19 mouse cellular contexts compared by ENCODE assay signal in the genomic region with DNA sequence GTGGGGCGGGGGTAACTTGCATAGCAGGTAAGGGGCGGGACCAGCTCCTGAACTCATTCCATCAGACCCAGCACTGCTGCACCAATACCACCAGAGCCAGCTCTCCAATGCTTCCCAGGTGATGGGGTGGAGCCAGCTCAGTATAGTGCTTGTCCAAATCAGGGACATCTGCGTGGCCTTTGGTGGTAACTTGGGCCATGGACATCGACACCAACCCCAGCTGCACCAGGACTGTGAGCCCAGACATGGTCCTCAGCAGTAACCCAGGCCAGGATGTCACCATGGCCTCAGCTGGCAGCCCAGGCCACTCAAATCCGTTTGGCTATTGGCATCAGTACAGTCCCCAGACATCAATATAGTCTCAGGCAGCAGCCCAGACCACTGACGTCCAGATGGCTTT. TPM values are rescaled to one million over a fixed set of nuclear protein-coding genes. Genes with fewer than 3 reads are reported as not detected.
"Had no signal": no experiment of that assay in that cellular context is flagged by ENCODE, and none has a peak within 500 bp of the region (broad histone marks: within the 10 kb centered on the region; RNA-seq: fewer than 3 reads in every experiment).

No protein-coding gene starts in this region.

- H3K27ac ChIP-seq: kidney, embryonic 15.5 days; limb, embryonic 13.5 days; liver, embryonic 13.5 days; midbrain, embryonic 12.5 days; midbrain, embryonic 15.5 days; neural tube, embryonic 13.5 days had no signal

- DNase-seq: kidney, adult 8-10 months; kidney, postnatal 10 days; kidney, postnatal 36 days; layer of hippocampus, postnatal 36 days; left cerebral cortex, postnatal 4 days; liver, embryonic 13.5 days; lung, adult 2 months; thymus, adult 18-20 months; thymus, postnatal 36 days had no signal

- H3K27me3 ChIP-seq: kidney, embryonic 15.5 days; limb, embryonic 13.5 days; liver, embryonic 13.5 days; midbrain, embryonic 12.5 days; midbrain, embryonic 15.5 days; neural tube, embryonic 13.5 days had no signal

- H3K4me1 ChIP-seq: kidney, embryonic 15.5 days; liver, embryonic 13.5 days; midbrain, embryonic 12.5 days; midbrain, embryonic 15.5 days; neural tube, embryonic 13.5 days had no signal

- H3K4me3 ChIP-seq: kidney, embryonic 15.5 days; limb, embryonic 13.5 days; liver, embryonic 13.5 days; midbrain, embryonic 12.5 days; midbrain, embryonic 15.5 days; neural tube, embryonic 13.5 days had no signal

- H3K9me3 ChIP-seq: kidney, embryonic 15.5 days; limb, embryonic 13.5 days; liver, embryonic 13.5 days; midbrain, embryonic 12.5 days; midbrain, embryonic 15.5 days; neural tube, embryonic 13.5 days had no signal

- H3K4me2 ChIP-seq: kidney, embryonic 15.5 days; limb, embryonic 13.5 days; liver, embryonic 13.5 days; midbrain, embryonic 12.5 days; midbrain, embryonic 15.5 days; neural tube, embryonic 13.5 days had no signal

- H3K36me3 ChIP-seq: kidney, embryonic 15.5 days; limb, embryonic 13.5 days; liver, embryonic 13.5 days; midbrain, embryonic 12.5 days; midbrain, embryonic 15.5 days; neural tube, embryonic 13.5 days had no signal

- ATAC-seq: lung, postnatal 0 days; midbrain, embryonic 15.5 days had no signal

- H3K9ac ChIP-seq: kidney, embryonic 15.5 days; limb, embryonic 13.5 days; liver, embryonic 13.5 days; midbrain, embryonic 12.5 days; midbrain, embryonic 15.5 days; neural tube, embryonic 13.5 days had no signal

RNA-seq across cellular contexts. Expression of gene Rxfp1, which starts 54.6 kb away (rescaled TPM):
- total RNA-seq: liver, adult 2 months had no signal
- polyA plus RNA-seq: liver, adult 2 months; liver, embryonic 13.5 days; liver, embryonic 16.5 days; midbrain, embryonic 12.5 days; neural tube, embryonic 13.5 days; small intestine, adult 2 months; stomach, embryonic 16.5 days had no signal
